Mouse (Mus musculus) frontal cortex, postnatal 10 days (tissue): Measurements from ENCODE around the gene Vmn2r87.
A peak's percentile ranks its signal among the peaks of the same experiment; 100 is the strongest.
"Not testable (repeated sequence)": the region's sequence is repeated elsewhere in the genome, so short reads cannot be mapped to it uniquely, and the experiment has no call there.

Experiments used
- DNase-seq, 2 experiments: peaks; one replicate each; pipeline ENCODE4 v3.0.0; 2022; ENCODE audit warnings: low spot score in 2 of 2, mixed read lengths in 1 of 2

Vmn2r87 gene

GRCm38 (mm10) chr10:130497296-130497695 is at the start of gene Vmn2r87:
Gene Vmn2r87, minus strand, starts transcription at chr10:130497396.
- no peak for DNase-seq

- not testable (repeated sequence) for DNase-seq
These were observed 47.1 kb upstream of the Vmn2r87 start for GRCm38 (mm10) chr10:130544331-130544730.

GRCm38 (mm10) chr10:130541931-130542691 is 44.9 kb upstream of the Vmn2r87 start:
- DNase-seq = peak; percentile 71 to 76

- no peak for DNase-seq
These were observed 38.9 kb upstream of the Vmn2r87 start for GRCm38 (mm10) chr10:130536101-130536500.

- no peak for DNase-seq
These were observed 30.7 kb upstream of the Vmn2r87 start for GRCm38 (mm10) chr10:130527926-130528325.

- DNase-seq = peak in 1 of 2 experiments; percentile 16
These were observed 26.9 kb downstream of the Vmn2r87 start for GRCm38 (mm10) chr10:130470311-130470760.

- DNase-seq = not testable (repeated sequence)
These were observed 41.2 kb downstream of the Vmn2r87 start, which contains the start of gene Vmn2r86 for GRCm38 (mm10) chr10:130455950-130456349. Gene Vmn2r86, minus strand, starts transcription at chr10:130456050.

GRCm38 (mm10) chr10:130444776-130445175 is 52.4 kb downstream of the Vmn2r87 start:
- DNase-seq = no peak

- not testable (repeated sequence) for DNase-seq
These were observed 62.9 kb downstream of the Vmn2r87 start for GRCm38 (mm10) chr10:130434185-130434898.

GRCm38 (mm10) chr10:130429603-130430002 is 67.6 kb downstream of the Vmn2r87 start, which contains the start of gene Vmn2r85:
Gene Vmn2r85, minus strand, starts transcription at chr10:130429703.
- not testable (repeated sequence) for DNase-seq

GRCm38 (mm10) chr10:130422368-130422767 is 74.8 kb downstream of the Vmn2r87 start:
- DNase-seq = not testable (repeated sequence)
